Mouse (Mus musculus) gastrocnemius, postnatal 4 days (tissue): ENCODE measurements around the gene Unc5a. TPM values are rescaled to one million over a fixed set of nuclear protein-coding genes. Genes with fewer than 3 reads are reported as not detected.

Source experiments
- DNase-seq, 2 experiments: peaks; one replicate each; pipeline ENCODE4 v3.0.0; 2021 to 2022; ENCODE audit warnings: low spot score in 2 of 2, mixed read lengths in 2 of 2
- long read RNA-seq, 2 experiments: library from polyadenylated mRNA; stranded (forward); transcript quantifications; one replicate each; pipeline ENCODE4 v2.0.0; 2021
- total RNA-seq, 2 experiments: library from RNA; stranded (reverse); gene quantifications; 2 replicates each; pipeline ENCODE4 v1.2.3; 2021

Gene Unc5a
- total RNA-seq, result 1 to 10 TPM; 5.0 to 6.0 TPM
- long read RNA-seq, experiment 1, partial matches to known transcripts, result 8 of 15 reads
- long read RNA-seq, experiment 1, other reads (novel, unspliced or antisense), result 4 of 15 reads
- long read RNA-seq, experiment 2, transcript Unc5a-202 (15 exons, 3,827 nt), result major isoform, 6 of 12 reads
- long read RNA-seq, experiment 2, partial matches to known transcripts, result 4 of 12 reads
- long read RNA-seq, experiment 2, other reads (novel, unspliced or antisense), result 2 of 12 reads

- peak in 1 of 2 experiments; percentile 51 for DNase-seq
Measured at GRCm38 (mm10) chr13:54948531-54949493, at the start of gene Unc5a. Unc5a (plus strand) TSS chr13:54949411.

DNA sequence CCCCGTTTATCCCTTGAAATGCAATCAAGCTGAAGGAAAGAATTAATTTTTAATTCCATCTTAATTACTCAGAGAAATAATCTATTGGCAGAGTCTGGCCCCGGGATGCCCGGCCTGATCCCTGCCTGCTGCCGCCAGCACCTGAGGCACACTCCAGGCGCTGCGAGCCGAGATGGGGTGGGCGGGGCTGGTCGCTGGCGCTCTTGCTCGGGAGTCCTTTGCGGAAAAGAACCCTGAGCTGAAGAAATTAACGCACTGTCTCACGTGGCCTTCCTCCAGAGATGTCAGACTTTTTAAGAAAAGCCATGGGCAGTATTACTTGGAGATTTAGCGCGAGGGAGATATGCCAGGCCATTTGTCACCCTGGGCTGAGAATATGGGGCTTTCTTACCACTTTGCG is 37.2 kb upstream of the Unc5a start:
- no peak for DNase-seq

- no peak for DNase-seq
Measured at GRCm38 (mm10) chr13:54912894-54913621, 36.2 kb upstream of the Unc5a start.

GRCm38 (mm10) chr13:54916644-54917043 is 32.6 kb upstream of the Unc5a start:
- no peak for DNase-seq

DNA sequence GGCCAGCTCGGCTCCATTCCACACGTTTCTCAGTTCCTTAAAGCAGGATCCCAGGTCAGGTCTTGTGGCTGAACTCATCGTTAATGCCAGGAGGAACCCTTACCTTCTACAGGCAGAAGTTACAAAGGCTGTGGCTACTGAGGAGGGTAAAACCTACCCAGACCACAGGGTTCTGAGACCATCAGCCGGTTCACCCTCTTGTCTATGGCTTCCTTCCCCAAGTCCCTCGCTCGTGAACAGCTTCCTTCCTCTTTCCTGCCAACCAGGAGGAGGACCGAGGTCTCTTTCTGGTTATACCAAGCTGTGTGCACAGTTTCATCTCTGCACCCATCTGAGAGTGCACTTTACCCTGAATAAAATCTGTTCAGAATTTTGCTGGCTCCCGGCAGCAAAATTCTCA is 30.3 kb upstream of the Unc5a start:
- no peak for DNase-seq

- DNase-seq, result no peak
Measured at GRCm38 (mm10) chr13:54919666-54920065, 29.5 kb upstream of the Unc5a start.

GRCm38 (mm10) chr13:54921700-54922099 is 27.5 kb upstream of the Unc5a start:
- no peak for DNase-seq

DNA sequence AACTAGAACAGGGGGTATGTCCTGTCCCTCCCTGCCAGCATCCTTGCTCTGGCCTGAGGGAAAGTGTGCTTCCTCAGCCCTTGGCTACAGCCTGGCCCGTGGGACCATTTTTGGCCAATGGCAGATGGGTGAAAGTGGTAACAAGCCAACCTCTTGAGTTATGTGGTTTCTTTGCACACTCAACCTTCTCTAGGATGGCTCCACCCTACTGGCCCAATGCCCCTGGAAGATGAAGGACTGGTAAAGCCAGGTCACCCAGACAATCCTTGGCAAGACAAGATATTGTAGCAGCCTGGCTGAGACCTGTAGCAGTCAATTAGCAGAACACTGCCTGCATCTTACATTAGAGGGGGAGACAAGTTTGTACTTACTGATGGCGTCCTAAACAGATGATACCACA is 25.5 kb upstream of the Unc5a start:
- no peak for DNase-seq

DNA sequence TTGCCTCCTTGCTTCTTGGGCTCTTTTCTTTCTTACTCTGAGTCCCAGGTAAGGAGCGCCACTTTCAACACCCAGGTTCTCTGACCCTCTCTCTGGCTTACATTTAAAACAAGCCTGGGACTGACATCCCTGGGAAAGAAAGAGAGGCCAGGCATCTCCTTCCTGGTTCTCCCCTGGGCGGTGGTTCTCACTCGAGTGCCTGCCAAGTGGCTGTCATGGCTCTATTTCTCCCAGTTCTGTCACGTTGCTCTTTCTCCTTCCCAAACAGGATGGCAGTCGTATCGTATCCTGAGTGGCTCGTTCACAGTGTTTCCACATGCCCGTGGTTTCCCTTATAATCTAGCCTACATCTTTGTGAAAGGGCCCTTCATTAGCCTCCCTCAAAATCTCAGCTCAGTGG is 23.7 kb upstream of the Unc5a start:
- DNase-seq, result no peak

DNA sequence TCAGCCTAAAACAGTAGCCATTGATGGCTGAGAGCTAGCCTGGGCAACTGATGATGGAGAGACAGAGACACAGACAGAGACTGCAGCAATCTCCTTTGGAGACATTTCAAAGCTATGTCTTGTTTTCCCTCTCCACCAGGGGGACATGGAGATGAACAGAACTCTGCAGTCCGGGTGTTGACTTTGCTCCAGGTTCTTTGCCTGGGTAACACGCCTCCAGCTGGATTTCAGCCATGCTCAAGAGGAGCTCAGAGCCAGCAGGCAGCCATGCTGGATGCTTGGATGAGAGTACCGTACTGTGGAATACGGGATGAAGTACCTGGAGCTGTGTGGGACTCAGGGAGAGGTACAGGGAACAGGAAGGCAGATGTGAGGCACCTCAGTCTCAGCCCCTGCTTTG is 22.6 kb upstream of the Unc5a start:
- no peak for DNase-seq

DNA sequence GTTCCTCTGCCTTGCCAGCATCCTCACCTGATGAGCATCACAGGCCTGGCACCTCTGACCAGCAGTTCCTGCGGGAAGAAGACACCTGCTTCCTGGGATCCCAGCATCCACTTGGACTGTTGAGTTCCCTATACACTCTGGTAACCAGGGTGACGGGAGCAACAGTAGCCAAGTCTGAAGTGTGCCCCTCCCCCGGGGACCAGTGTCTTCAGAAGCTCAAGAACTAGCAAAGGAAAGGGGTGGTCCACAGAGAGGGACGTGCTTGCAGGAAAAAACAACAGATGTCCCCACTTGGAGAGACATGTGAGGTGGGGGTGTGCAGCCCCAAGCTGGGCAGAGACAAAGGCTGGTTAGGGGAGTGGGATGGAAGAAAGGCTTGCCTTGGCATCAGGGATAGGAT is 19.1 kb upstream of the Unc5a start:
- DNase-seq, result no peak

- DNase-seq, result no peak
Measured at GRCm38 (mm10) chr13:54934873-54935272, 14.3 kb upstream of the Unc5a start.

- peak in 1 of 2 experiments; percentile 28 for DNase-seq
Measured at GRCm38 (mm10) chr13:54936173-54936572, 13.0 kb upstream of the Unc5a start.

- no peak for DNase-seq
Measured at GRCm38 (mm10) chr13:54937885-54938284, 11.3 kb upstream of the Unc5a start.

DNA sequence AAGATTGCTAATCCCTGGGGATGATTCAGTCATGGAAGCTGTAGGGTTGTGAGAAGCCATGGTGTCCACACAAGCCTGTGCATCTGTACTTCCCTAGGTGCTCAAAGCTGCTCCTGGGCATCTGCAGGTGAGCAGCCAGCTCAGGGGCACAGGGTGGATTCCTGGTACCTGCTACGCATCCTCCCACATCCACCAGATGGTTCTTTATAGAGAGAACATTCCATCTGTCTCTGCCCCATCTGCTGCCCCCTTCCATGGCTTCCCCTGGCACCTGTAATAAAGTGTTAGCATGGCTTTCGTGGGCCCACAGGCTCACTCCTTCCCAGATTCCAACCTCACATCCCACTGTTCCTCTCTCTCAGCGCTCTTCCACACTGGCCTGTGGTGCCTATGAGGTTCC is 10.7 kb upstream of the Unc5a start:
- DNase-seq, result no peak

DNA sequence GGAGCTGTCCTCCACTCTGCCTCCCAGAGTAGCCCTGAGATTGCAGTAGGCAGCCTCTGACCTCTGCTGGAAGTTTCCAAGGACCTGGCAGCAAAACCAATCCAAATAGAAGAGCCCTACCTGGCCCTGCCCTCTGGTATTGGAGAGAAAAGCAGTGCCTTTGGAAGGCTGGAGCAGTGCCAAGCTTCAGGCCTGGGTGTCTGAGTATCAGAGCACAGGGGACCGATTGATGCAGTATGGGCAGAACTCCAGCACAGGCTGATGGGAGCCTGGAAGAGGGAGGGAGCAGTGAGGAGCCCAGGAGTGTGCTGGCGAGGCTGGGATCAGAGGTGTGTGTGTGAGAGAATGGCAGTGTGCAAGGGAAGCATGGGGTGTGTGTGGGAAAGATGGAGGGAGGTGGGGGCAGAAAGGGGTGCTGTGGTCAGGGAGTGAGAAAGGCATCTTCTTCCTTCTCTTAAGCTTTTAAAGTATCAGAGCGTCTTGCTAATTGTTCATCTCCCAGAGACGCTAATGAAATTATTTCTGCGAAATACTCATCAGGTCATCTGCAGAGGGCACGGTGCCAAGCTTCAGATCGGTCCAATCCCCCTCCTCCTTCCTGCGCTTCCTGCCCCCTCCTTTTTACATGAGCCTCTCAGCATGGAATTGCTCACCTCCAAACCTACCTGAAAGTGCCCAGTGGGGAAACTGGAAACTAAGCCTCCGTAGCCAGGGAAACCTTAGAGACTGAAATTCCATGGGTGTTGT is 4.6 kb upstream of the Unc5a start:
- no peak for DNase-seq

DNA sequence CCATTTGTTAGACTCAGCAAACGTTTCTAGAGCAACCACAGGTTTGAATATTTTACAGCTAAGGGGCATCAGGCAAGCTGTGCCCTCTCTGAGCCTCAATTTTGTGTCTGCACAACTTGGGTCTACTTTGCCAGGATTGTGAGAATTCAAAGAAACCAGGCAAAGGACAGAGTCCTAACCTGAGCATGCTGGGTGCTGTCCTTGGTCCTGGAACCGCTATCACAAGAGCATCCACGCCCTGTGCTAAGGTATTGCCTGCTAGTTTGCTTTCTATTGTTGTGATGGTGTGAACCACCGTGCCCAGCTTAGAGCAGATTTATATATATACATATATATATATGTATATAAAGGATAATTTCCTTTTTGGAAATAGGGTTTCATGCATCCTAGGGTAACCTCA is 3.9 kb upstream of the Unc5a start:
- peak in 1 of 2 experiments; percentile 36 for DNase-seq

GRCm38 (mm10) chr13:54946406-54946805 is 2.8 kb upstream of the Unc5a start:
- no peak for DNase-seq

DNA sequence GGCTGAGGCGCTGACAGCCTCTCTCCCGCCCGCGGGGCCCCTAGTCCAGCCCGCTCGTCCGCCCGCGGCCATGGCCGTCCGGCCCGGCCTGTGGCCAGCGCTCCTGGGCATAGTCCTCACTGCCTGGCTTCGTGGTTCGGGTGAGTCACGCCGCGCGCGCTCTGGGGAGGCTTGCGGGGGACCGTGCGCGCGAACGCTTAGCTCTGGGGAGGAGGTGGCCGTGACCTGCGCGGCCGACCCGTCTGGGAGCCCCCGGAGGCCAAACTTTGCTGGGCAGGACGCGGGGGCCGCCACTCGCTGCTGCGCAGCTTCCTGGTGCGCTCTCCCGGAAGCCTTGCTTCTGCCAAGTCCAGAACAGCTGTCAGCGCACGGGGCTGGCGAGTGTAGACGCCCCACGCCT is 381 bp downstream of the Unc5a start:
- peak in 1 of 2 experiments; percentile 41 for DNase-seq

GRCm38 (mm10) chr13:54950131-54950530 is 920 bp downstream of the Unc5a start:
- no peak for DNase-seq

- no peak for DNase-seq
Measured at GRCm38 (mm10) chr13:54951166-54951565, 2.0 kb downstream of the Unc5a start.
